Mouse (Mus musculus): ENCODE measurements around the gene Rabgap1l. TPM values are rescaled to one million over a fixed set of nuclear protein-coding genes. Genes with fewer than 3 reads are reported as not detected.
"Not testable (repeated sequence)": the region's sequence is repeated elsewhere in the genome, so short reads cannot be mapped to it uniquely, and the experiment has no call there.

The Rabgap1l gene
- total and polyA plus RNA-seq, 3 experiments = 19.0 to 68.4 (median 67.6) TPM

DNA sequence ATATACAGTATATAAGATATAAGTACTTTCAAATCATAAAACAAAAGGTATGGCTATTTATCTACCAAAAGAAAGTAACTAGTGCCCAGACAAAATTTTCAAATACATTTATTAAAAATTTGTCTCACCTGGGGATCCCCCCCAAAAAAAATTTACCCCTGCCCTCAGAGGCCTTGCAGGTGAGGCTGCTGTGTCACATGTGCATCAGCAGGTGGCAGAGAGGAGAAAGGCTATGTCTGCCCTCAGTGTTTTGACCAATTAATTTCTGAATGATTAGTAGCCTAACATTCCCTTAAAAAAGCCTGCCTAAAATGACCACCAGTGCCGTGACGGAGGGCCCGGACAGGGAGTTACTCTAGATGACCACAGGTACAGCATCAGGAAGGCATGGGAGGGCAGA, 147.6 kb downstream of the Rabgap1l start:
- H3K9ac ChIP-seq (ENCODE audit: low read depth, low read length) = no peak overlapping the region
- no peak overlapping the region for H3K4me3 ChIP-seq
- intact Hi-C loops (cut with DNase I) = loop anchor here (5.0 kb wide), 1 partner anchor 72 kb away; no protein-coding TSS in a partner anchor
- no peak overlapping the region for H3K27ac ChIP-seq
- no peak for DNase-seq
- no peaks in the 10 kb centered on the region for H3K4me1 ChIP-seq (ENCODE audit: control insufficient read depth, insufficient read depth, low read length)
- H3K27me3 ChIP-seq (ENCODE audit: control insufficient read depth, insufficient read depth, low read length) = no peaks in the 10 kb centered on the region
- no peak for TF ChIP-seq EP300 (IDR thresholded peaks at IDR 0.05; ENCODE audit: insufficient read depth, low read depth, low read length)
- TF ChIP-seq CTCF (IDR thresholded peaks at IDR 0.05) = peak; percentile 55
- no peak for TF ChIP-seq POLR2A (IDR thresholded peaks at IDR 0.05; ENCODE audit: insufficient read depth, low read depth, low read length)
- WGBS = 97% methylated on average over 3 of the region's 3 CpGs
- no peaks in the 10 kb centered on the region for H3K79me2 ChIP-seq (replicated peaks; ENCODE audit: control insufficient read depth, insufficient read depth, low read length)
- no peaks in the 10 kb centered on the region for H3K36me3 ChIP-seq (ENCODE audit: control insufficient read depth, insufficient read depth, low read length)

DNA sequence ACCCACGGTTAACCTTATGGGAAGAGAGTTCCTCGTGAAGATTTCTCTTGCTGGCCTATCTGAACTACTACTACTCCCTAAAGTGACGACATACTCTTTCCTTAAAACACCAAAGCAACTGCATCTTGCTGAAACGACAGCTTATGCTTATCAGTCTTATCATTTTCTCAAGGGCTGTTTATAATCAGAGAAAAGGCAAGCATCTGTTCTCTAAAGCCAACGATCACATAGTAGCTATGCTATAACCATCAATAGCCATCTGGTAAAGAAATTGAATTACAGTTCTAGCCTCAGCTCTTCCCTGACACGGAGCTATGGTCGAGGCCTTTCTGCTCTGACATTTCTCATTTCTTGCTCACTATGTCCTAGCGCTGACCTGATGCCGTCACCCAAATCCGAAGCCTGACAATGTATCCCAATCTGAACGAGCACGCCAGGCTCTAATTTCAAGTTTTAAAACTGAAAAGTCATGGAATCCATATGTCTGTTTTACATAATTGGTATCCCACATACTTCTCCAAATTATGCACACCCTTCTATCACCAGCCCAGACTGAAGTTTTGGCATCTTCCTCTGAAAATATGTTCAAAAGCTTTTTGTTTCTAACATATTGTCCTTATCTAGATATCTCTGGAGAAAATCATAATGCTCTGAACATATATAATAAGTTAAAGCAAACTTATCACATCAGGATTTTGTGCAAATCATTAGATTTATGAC, 164.6 kb downstream of the Rabgap1l start:
- H3K79me2 ChIP-seq (replicated peaks; ENCODE audit: control insufficient read depth, insufficient read depth, low read length) = no peaks in the 10 kb centered on the region
- intact Hi-C loops (cut with DNase I) = no loop called here
- 73% methylated on average over 12 of the region's 12 CpGs for WGBS
- H3K27me3 ChIP-seq (ENCODE audit: control insufficient read depth, insufficient read depth, low read length) = no peaks in the 10 kb centered on the region
- DNase-seq = no peak
- H3K27ac ChIP-seq = no peak overlapping the region
- H3K36me3 ChIP-seq (ENCODE audit: control insufficient read depth, insufficient read depth, low read length) = no peaks in the 10 kb centered on the region
- no peak overlapping the region for H3K9ac ChIP-seq (ENCODE audit: low read depth, low read length)
- no peaks in the 10 kb centered on the region for H3K4me1 ChIP-seq (ENCODE audit: control insufficient read depth, insufficient read depth, low read length)
- TF ChIP-seq CTCF (IDR thresholded peaks at IDR 0.05) (no peak), POLR2A (IDR thresholded peaks at IDR 0.05; ENCODE audit: insufficient read depth, low read depth, low read length) (no peak), EP300 (IDR thresholded peaks at IDR 0.05; ENCODE audit: insufficient read depth, low read depth, low read length) (no peak)
- no peak overlapping the region for H3K4me3 ChIP-seq

DNA sequence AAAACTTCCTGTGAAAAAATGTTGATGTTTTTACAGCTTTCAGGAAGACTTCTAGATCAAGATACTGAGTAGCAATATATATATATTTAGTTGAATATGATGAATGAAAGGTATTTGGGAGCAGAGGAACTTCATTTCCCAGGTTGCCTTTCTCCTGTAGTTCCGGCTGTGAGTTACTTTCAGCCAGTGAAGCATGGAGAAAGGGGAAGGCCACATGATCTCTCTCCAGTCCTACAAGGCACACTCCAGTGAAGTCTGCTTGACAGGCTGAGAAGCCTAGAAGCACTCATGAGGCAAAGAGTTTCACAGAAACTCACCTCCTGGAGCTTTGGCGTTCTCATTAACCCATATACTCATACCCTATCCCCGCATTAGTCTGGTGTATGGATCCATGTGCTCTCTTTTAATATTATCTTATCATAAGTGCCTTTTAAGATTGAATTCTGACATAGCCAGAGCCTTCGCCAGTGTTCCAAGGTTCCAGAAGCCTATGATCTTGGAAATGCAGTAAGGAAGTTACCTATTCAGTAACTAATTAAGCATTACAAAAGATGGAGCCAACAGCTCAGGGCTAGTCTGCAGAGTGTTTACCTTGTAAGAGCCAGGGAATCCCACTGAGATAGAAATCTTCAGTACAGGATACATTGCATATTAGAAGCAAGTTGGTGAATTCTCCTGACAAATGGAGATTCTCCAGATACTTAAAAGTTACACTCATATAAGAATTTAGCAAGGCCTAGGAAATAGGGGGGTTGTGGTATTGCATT, 168.5 kb downstream of the Rabgap1l start:
- DNase-seq; H3K9ac ChIP-seq (ENCODE audit: low read depth, low read length); H3K27me3 ChIP-seq (ENCODE audit: control insufficient read depth, insufficient read depth, low read length); H3K79me2 ChIP-seq (replicated peaks; ENCODE audit: control insufficient read depth, insufficient read depth, low read length); H3K4me3 ChIP-seq; intact Hi-C loops (cut with DNase I); H3K36me3 ChIP-seq (ENCODE audit: control insufficient read depth, insufficient read depth, low read length); H3K27ac ChIP-seq; H3K4me1 ChIP-seq (ENCODE audit: control insufficient read depth, insufficient read depth, low read length): not testable (repeated sequence)
- WGBS = 89% methylated on average over 4 of the region's 4 CpGs

GRCm38 (mm10) chr1:160618201-160618600, 174.8 kb downstream of the Rabgap1l start:
- Histone ChIP-seq H3K4me3 (no peak overlapping the region), H3K36me3 (ENCODE audit: control insufficient read depth, insufficient read depth, low read length) (no peaks in the 10 kb centered on the region), H3K9ac (ENCODE audit: low read depth, low read length) (no peak overlapping the region), H3K27ac (no peak overlapping the region), H3K79me2 (replicated peaks; ENCODE audit: control insufficient read depth, insufficient read depth, low read length) (no peaks in the 10 kb centered on the region), H3K4me1 (ENCODE audit: control insufficient read depth, insufficient read depth, low read length) (no peaks in the 10 kb centered on the region), H3K27me3 (ENCODE audit: control insufficient read depth, insufficient read depth, low read length) (no peaks in the 10 kb centered on the region)
- intact Hi-C loops (cut with DNase I) = no loop called here
- WGBS = 79% methylated on average over 2 of the region's 2 CpGs
- TF ChIP-seq EP300 (IDR thresholded peaks at IDR 0.05; ENCODE audit: insufficient read depth, low read depth, low read length) = no peak
- TF ChIP-seq CTCF (IDR thresholded peaks at IDR 0.05) = no peak
- no peak for TF ChIP-seq POLR2A (IDR thresholded peaks at IDR 0.05; ENCODE audit: insufficient read depth, low read depth, low read length)
- DNase-seq = no peak

DNA sequence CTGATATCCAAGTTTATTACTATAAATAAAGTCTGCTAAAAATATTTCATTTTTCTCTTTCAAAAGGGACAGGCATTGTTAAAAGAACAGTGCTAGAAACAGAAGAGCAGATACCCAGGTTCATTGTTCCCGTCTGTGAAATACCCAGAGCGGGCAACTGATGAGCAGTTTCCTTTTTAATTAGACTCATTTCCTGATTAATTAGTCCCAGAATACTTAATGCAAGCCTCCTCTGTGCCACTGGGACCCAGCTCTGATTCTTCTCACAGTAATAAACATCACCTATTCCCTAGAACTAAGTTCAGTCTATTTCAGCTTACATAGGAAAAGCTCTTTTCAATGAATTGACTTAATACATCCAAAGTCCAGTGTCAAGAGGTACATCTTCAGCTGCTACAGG, 186.6 kb downstream of the Rabgap1l start:
- Histone ChIP-seq H3K79me2 (replicated peaks; ENCODE audit: control insufficient read depth, insufficient read depth, low read length) (no peaks in the 10 kb centered on the region), H3K36me3 (ENCODE audit: control insufficient read depth, insufficient read depth, low read length) (no peaks in the 10 kb centered on the region)
- DNase-seq = no peak

DNA sequence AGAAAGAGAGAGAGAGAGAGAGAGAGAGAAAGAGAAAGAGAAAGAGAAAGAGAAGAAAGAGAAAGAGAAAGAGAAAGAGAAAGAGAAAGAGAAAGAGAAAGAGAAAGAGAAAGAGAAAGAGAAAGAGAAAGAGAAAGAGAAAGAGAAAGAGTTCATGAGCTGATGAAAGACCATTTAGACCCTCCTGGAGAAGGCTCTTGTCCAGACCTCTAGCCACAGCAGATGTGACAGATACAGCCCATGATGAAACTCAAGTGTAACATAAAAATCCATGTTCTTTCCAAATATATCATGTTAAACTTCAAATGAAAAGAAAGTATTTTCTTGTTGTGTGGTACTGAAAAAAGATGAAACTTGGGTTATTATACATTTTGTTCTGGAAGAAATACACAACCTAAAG, 189.7 kb downstream of the Rabgap1l start:
- DNase-seq; H3K4me1 ChIP-seq (ENCODE audit: control insufficient read depth, insufficient read depth, low read length); H3K79me2 ChIP-seq (replicated peaks; ENCODE audit: control insufficient read depth, insufficient read depth, low read length); H3K9ac ChIP-seq (ENCODE audit: low read depth, low read length); H3K4me3 ChIP-seq; H3K27me3 ChIP-seq (ENCODE audit: control insufficient read depth, insufficient read depth, low read length); H3K36me3 ChIP-seq (ENCODE audit: control insufficient read depth, insufficient read depth, low read length); intact Hi-C loops (cut with DNase I); H3K27ac ChIP-seq: not testable (repeated sequence)

More for the DNA sequence above, 186.6 kb downstream of the Rabgap1l start:
- Histone ChIP-seq H3K27me3 (ENCODE audit: control insufficient read depth, insufficient read depth, low read length) (no peaks in the 10 kb centered on the region), H3K4me3 (no peak overlapping the region), H3K27ac (no peak overlapping the region), H3K4me1 (ENCODE audit: control insufficient read depth, insufficient read depth, low read length) (no peaks in the 10 kb centered on the region), H3K9ac (ENCODE audit: low read depth, low read length) (no peak overlapping the region)
- TF ChIP-seq CTCF (IDR thresholded peaks at IDR 0.05) (no peak), EP300 (IDR thresholded peaks at IDR 0.05; ENCODE audit: insufficient read depth, low read depth, low read length) (no peak), POLR2A (IDR thresholded peaks at IDR 0.05; ENCODE audit: insufficient read depth, low read depth, low read length) (no peak)
- intact Hi-C loops (cut with DNase I) = no loop called here
- WGBS = 49% methylated on average over 2 of the region's 2 CpGs
